Mouse (Mus musculus) CH12.LX (cell line): ENCODE results near the gene Dscaml1. TPM values are rescaled to one million over a fixed set of nuclear protein-coding genes. Genes with fewer than 3 reads are reported as not detected.

Experiments
- DNase-seq: peaks from one replicate; pipeline ENCODE4 v3.0.0-alpha.2; 2013; ENCODE audit errors: extremely low read depth
- H3K27ac ChIP-seq: 2 replicates; pipeline ENCODE4 v1.5.1; 2012; ENCODE audit warnings: low read depth, mild to moderate bottlenecking, control low read depth, moderate library complexity; ENCODE audit not compliant: insufficient read depth
- H3K27me3 ChIP-seq: replicated peaks from 2 replicates; pipeline ENCODE3; 2012; ENCODE audit warnings: inconsistent platforms
- H3K36me3 ChIP-seq, 2 experiments: replicated peaks in 1 of 2; 2 replicates each; pipeline versions ENCODE3 to v1.6.1; 2012; ENCODE audit warnings: inconsistent platforms in 1 of 2, low read length in 1 of 2, mild to moderate bottlenecking in 1 of 2, mixed read lengths in 1 of 2, moderate library complexity in 1 of 2; ENCODE audit not compliant: control insufficient read depth in 1 of 2, insufficient read depth in 1 of 2
- H3K4me1 ChIP-seq, 2 experiments: 2 replicates each; pipeline ENCODE4 v1.6.1; 2012; ENCODE audit warnings: inconsistent platforms in 1 of 2, moderate library complexity in 1 of 2; ENCODE audit not compliant: insufficient read depth in 2 of 2, control insufficient read depth in 1 of 2
- H3K4me2 ChIP-seq: 2 replicates; pipeline ENCODE4 v1.6.1; 2012; ENCODE audit warnings: low read depth, mild to moderate bottlenecking, control low read depth; ENCODE audit not compliant: poor library complexity, insufficient read depth, severe bottlenecking
- H3K4me3 ChIP-seq, 3 experiments: fragments of 150-350 bp in 1 of 3; sonication (generic) in 1 of 3; replicated peaks in 1 of 3; 2 replicates each; pipeline versions ENCODE3 to v1.5.1; 2011 to 2012; ENCODE audit warnings: low read depth in 2 of 3, low read length in 2 of 3, mild to moderate bottlenecking in 2 of 3, moderate library complexity in 2 of 3, control low read depth in 1 of 3, improper control_type of control experiment in 1 of 3, inconsistent platforms in 1 of 3, mixed read lengths in 1 of 3; ENCODE audit not compliant: poor library complexity in 1 of 3
- H3K79me2 ChIP-seq: replicated peaks from 2 replicates; pipeline ENCODE4 v1.6.1; 2012; ENCODE audit warnings: mild to moderate bottlenecking, moderate library complexity; ENCODE audit not compliant: control insufficient read depth, poor library complexity, insufficient read depth, severe bottlenecking; ENCODE audit errors: extremely low read depth
- H3K9ac ChIP-seq: 2 replicates; pipeline ENCODE4 v1.6.1; 2012; ENCODE audit warnings: low read depth, mild to moderate bottlenecking, control low read depth, moderate library complexity; ENCODE audit not compliant: insufficient read depth
- H3K9me3 ChIP-seq: replicated peaks from 2 replicates; pipeline ENCODE3; 2012; ENCODE audit warnings: low read length, inconsistent platforms, mixed read lengths
- BHLHE40 ChIP-seq: IDR thresholded peaks from 2 replicates; pipeline ENCODE4 v1.6.1; 2011; ENCODE audit warnings: mild to moderate bottlenecking, low read depth, low read length, improper control_type of control experiment
- CHD2 ChIP-seq: IDR thresholded peaks from 2 replicates; pipeline ENCODE4 v1.6.1; 2011; ENCODE audit warnings: low read length, improper control_type of control experiment
- CTCF ChIP-seq, 2 experiments: IDR thresholded peaks in 1 of 2; conservative IDR thresholded peaks in 1 of 2; 2 replicates each; pipeline ENCODE4 v1.5.1; 2011 to 2012; ENCODE audit warnings: low read depth in 2 of 2, low read length in 2 of 2, improper control_type of control experiment in 1 of 2, inconsistent platforms in 1 of 2, mild to moderate bottlenecking in 1 of 2, moderate library complexity in 1 of 2
- E2F4 ChIP-seq: IDR thresholded peaks from 2 replicates; pipeline ENCODE4 v1.6.1; 2011; ENCODE audit warnings: low read depth, low read length, improper control_type of control experiment; ENCODE audit not compliant: insufficient replicate concordance
- ELF1 ChIP-seq: IDR thresholded peaks from 2 replicates; pipeline ENCODE4 v1.6.1; 2014; ENCODE audit warnings: low read depth, mild to moderate bottlenecking, inconsistent platforms, low read length, improper control_type of control experiment
- GABPA ChIP-seq: IDR thresholded peaks from 2 replicates; pipeline ENCODE4 v1.6.1; 2012; ENCODE audit warnings: low read depth, low read length, improper control_type of control experiment, inconsistent platforms; ENCODE audit not compliant: insufficient replicate concordance
- IRF4 ChIP-seq: IDR thresholded peaks from 2 replicates; pipeline ENCODE4 v1.6.1; 2014; ENCODE audit warnings: low read depth, mild to moderate bottlenecking, inconsistent platforms, low read length, improper control_type of control experiment
- JUN ChIP-seq: IDR thresholded peaks from 2 replicates; pipeline ENCODE4 v1.6.1; 2011; ENCODE audit warnings: low read depth, mild to moderate bottlenecking, low read length, improper control_type of control experiment, moderate library complexity; ENCODE audit not compliant: insufficient read depth
- KAT2A ChIP-seq: IDR thresholded peaks from 2 replicates; pipeline ENCODE4 v1.6.1; 2012; ENCODE audit warnings: low read length, improper control_type of control experiment, inconsistent platforms; ENCODE audit not compliant: insufficient replicate concordance
- MAZ ChIP-seq: IDR thresholded peaks from 2 replicates; pipeline ENCODE4 v1.6.1; 2012; ENCODE audit warnings: low read depth, mild to moderate bottlenecking, inconsistent platforms, low read length, improper control_type of control experiment, moderate library complexity
- MEF2A ChIP-seq: IDR thresholded peaks from 2 replicates; pipeline ENCODE4 v1.6.1; 2014; ENCODE audit warnings: low read depth, mild to moderate bottlenecking, inconsistent platforms, low read length, improper control_type of control experiment, borderline replicate concordance
- MXI1 ChIP-seq: IDR thresholded peaks from 2 replicates; pipeline ENCODE4 v1.6.1; 2011; ENCODE audit warnings: mild to moderate bottlenecking, low read depth, low read length, improper control_type of control experiment
- MYC ChIP-seq: IDR thresholded peaks from 2 replicates; pipeline ENCODE4 v1.6.1; 2011; ENCODE audit warnings: low read depth, mild to moderate bottlenecking, improper control_type of control experiment, low read length
- NELFE ChIP-seq: IDR thresholded peaks from 2 replicates; pipeline ENCODE4 v1.6.1; 2011; ENCODE audit warnings: low read depth, low read length, improper control_type of control experiment
- PAX5 ChIP-seq: IDR thresholded peaks from 2 replicates; pipeline ENCODE4 v1.6.1; 2012; ENCODE audit warnings: low read length, inconsistent platforms, mixed read lengths
- POLR2A ChIP-seq: IDR thresholded peaks from 2 replicates; pipeline ENCODE4 v1.6.1; 2011; ENCODE audit warnings: low read depth, mild to moderate bottlenecking, improper control_type of control experiment, low read length
- RCOR1 ChIP-seq: conservative IDR thresholded peaks from 2 replicates; pipeline ENCODE4 v1.6.1; 2012; ENCODE audit warnings: low read depth, mild to moderate bottlenecking, inconsistent platforms, low read length, improper control_type of control experiment
- SIN3A ChIP-seq: IDR thresholded peaks from 2 replicates; pipeline ENCODE4 v1.6.1; 2012; ENCODE audit warnings: low read length, improper control_type of control experiment, inconsistent platforms
- SMC3 ChIP-seq: IDR thresholded peaks from 2 replicates; pipeline ENCODE4 v1.6.1; 2011; ENCODE audit warnings: low read depth, low read length, improper control_type of control experiment
- TBP ChIP-seq: conservative IDR thresholded peaks from 2 replicates; pipeline ENCODE4 v1.6.1; 2011; ENCODE audit warnings: low read depth, low read length, improper control_type of control experiment
- TCF12 ChIP-seq: IDR thresholded peaks from 2 replicates; pipeline ENCODE4 v1.6.1; 2014; ENCODE audit warnings: low read depth, mild to moderate bottlenecking, inconsistent platforms, low read length, improper control_type of control experiment
- ZC3H11A ChIP-seq: IDR thresholded peaks from 2 replicates; pipeline ENCODE4 v1.6.1; 2012; ENCODE audit warnings: low read depth, mild to moderate bottlenecking, inconsistent platforms, low read length, improper control_type of control experiment
- ZKSCAN1 ChIP-seq: IDR thresholded peaks from 2 replicates; pipeline ENCODE4 v1.6.1; 2012; ENCODE audit warnings: low read depth, inconsistent platforms, low read length, improper control_type of control experiment, borderline replicate concordance
- ZMIZ1 ChIP-seq: IDR thresholded peaks from 2 replicates; pipeline ENCODE4 v1.6.1; 2012; ENCODE audit warnings: low read depth, mild to moderate bottlenecking, inconsistent platforms, low read length, improper control_type of control experiment
- ZNF384 ChIP-seq: IDR thresholded peaks from 2 replicates; pipeline ENCODE4 v1.6.1; 2012; ENCODE audit warnings: low read depth, low read length, improper control_type of control experiment, inconsistent platforms
- dilution Hi-C: fragments of 300-500 bp; cut with MboI; formaldehyde crosslinking; loops from 2 replicates; pipeline ENCODE4 v1.14.3; 2020; ENCODE audit warnings: low sequenced_read_pairs; ENCODE audit not compliant: extremely low pct_unique_long_range_greater_than_20kb, extremely low pct_ligation_motif_present
- in situ Hi-C: fragments of 300-500 bp; cut with MboI; formaldehyde crosslinking; loops from 3 replicates; pipeline ENCODE4 v1.14.3; 2019; ENCODE audit warnings: low sequenced_read_pairs, low pct_ligation_motif_present, low pct_unique_long_range_greater_than_20kb, mixed read lengths
- polyA plus RNA-seq: library from polyadenylated mRNA; unstranded; fragments of >175 nt; gene quantifications from 2 replicates; pipeline ENCODE4 v1.2.1, GENCODE M21; 2012; ENCODE audit warnings: low read depth; ENCODE audit not compliant: insufficient read length
- total RNA-seq, 2 experiments: library from RNA; depleted of rRNA; stranded (reverse); fragments of 300-350 nt in 1 of 2; fragments of >200 nt in 1 of 2; gene quantifications; 2 replicates each; pipeline ENCODE4 v1.2.3; 2012 to 2014

Gene Dscaml1
- total and polyA plus RNA-seq, 3 experiments, result not detected

GRCm38 (mm10) chr9:45592374-45592773 lies 165.9 kb downstream of the Dscaml1 start:
- Histone ChIP-seq H3K9ac (no peak overlapping the region), H3K4me3 (no peak overlapping the region), H3K27me3 (peaks cover 81% of the 10 kb centered on the region), H3K4me2 (no peak overlapping the region), H3K36me3 (no peaks in the 10 kb centered on the region), H3K79me2 (no peaks in the 10 kb centered on the region), H3K27ac (no peak overlapping the region), H3K9me3 (no peaks in the 10 kb centered on the region), H3K4me1 (no peaks in the 10 kb centered on the region)
- in situ Hi-C loops (no loop called here), dilution Hi-C loops (no loop called here)
- DNase-seq, result no peak
- TF ChIP-seq MAZ (no peak), KAT2A (no peak), GABPA (no peak), ZMIZ1 (no peak), CHD2 (no peak)

- Histone ChIP-seq H3K36me3 (no peaks in the 10 kb centered on the region), H3K9me3 (no peaks in the 10 kb centered on the region), H3K4me1 (no peaks in the 10 kb centered on the region), H3K27me3 (peaks cover 93% of the 10 kb centered on the region), H3K4me3 (no peak overlapping the region), H3K79me2 (no peaks in the 10 kb centered on the region), H3K27ac (no peak overlapping the region), H3K9ac (no peak overlapping the region), H3K4me2 (no peak overlapping the region)
- in situ Hi-C loops, result no loop called here
- TF ChIP-seq ZC3H11A, result no peak
- TF ChIP-seq GABPA, result no peak
- no peak for TF ChIP-seq MXI1
- no peak for TF ChIP-seq PAX5
- TF ChIP-seq KAT2A, result no peak
- TF ChIP-seq IRF4, result no peak
- no peak for TF ChIP-seq RCOR1
- no peak for TF ChIP-seq NELFE
- TF ChIP-seq ZMIZ1, result no peak
- TF ChIP-seq BHLHE40, result no peak
- dilution Hi-C loops, result no loop called here
- no peak for DNase-seq
These were observed 171.7 kb downstream of the Dscaml1 start for GRCm38 (mm10) chr9:45598117-45598516.

GRCm38 (mm10) chr9:45599377-45599776 lies 172.9 kb downstream of the Dscaml1 start:
- Histone ChIP-seq H3K36me3 (no peaks in the 10 kb centered on the region), H3K4me2 (no peak overlapping the region), H3K4me3 (no peak overlapping the region), H3K4me1 (no peaks in the 10 kb centered on the region), H3K9me3 (no peaks in the 10 kb centered on the region), H3K27me3 (peaks cover 94% of the 10 kb centered on the region), H3K27ac (no peak overlapping the region), H3K9ac (no peak overlapping the region), H3K79me2 (no peaks in the 10 kb centered on the region)
- no peak for DNase-seq
- dilution Hi-C loops (no loop called here), in situ Hi-C loops (no loop called here)
- no peak for TF ChIP-seq SMC3
- TF ChIP-seq GABPA, result no peak
- no peak for TF ChIP-seq POLR2A
- no peak for TF ChIP-seq MEF2A
- no peak for TF ChIP-seq MAZ
- TF ChIP-seq ELF1, result no peak
- TF ChIP-seq ZNF384, result no peak
- no peak for TF ChIP-seq ZMIZ1
- no peak for TF ChIP-seq NELFE
- TF ChIP-seq E2F4, result no peak
- TF ChIP-seq CTCF (conservative IDR thresholded peaks at IDR 0.05 in 1 of 2, IDR thresholded peaks at IDR 0.05 in 1 of 2; ENCODE audit: low read depth in 2 of 2, low read length in 2 of 2), result no peak
- no peak for TF ChIP-seq TCF12
- TF ChIP-seq ZKSCAN1, result no peak
- TF ChIP-seq SIN3A, result no peak
- TF ChIP-seq MYC, result no peak
- no peak for TF ChIP-seq TBP
- no peak for TF ChIP-seq JUN
- no peak for TF ChIP-seq CHD2
- TF ChIP-seq RCOR1, result no peak
- no peak for TF ChIP-seq ZC3H11A
